Mouse (Mus musculus) neural tube, embryonic 15.5 days (tissue): ENCODE measurements around the gene Abr. TPM values are rescaled to one million over a fixed set of nuclear protein-coding genes. Genes with fewer than 3 reads are reported as not detected.

Experiments
- ATAC-seq: fragments of 200-750 bp; cut with Nextera tagmentation; 2 replicates; pipeline ENCODE4 v1.8.0; 2017; ENCODE audit warnings: mild to moderate bottlenecking, moderate TSS enrichment, moderate library complexity; ENCODE audit not compliant: low FRiP score
- H3K27ac ChIP-seq: fragments of 300-500 bp; sonication (generic); replicated peaks from 2 replicates; pipeline ENCODE4 v1.5.1; 2015; ENCODE audit warnings: mild to moderate bottlenecking, inconsistent platforms
- H3K27me3 ChIP-seq: fragments of 300-500 bp; sonication (generic); replicated peaks from 2 replicates; pipeline ENCODE4 v1.6.1; 2015; ENCODE audit warnings: inconsistent platforms
- H3K36me3 ChIP-seq: fragments of 300-500 bp; sonication (generic); 2 replicates; pipeline ENCODE4 v1.6.1; 2015; ENCODE audit warnings: inconsistent platforms
- H3K4me1 ChIP-seq: fragments of 300-500 bp; sonication (generic); 2 replicates; pipeline ENCODE4 v1.6.1; 2015; ENCODE audit warnings: inconsistent platforms
- H3K4me2 ChIP-seq: fragments of 300-500 bp; sonication (generic); 2 replicates; pipeline ENCODE4 v1.6.1; 2015; ENCODE audit warnings: inconsistent platforms, mild to moderate bottlenecking, moderate library complexity
- H3K4me3 ChIP-seq: fragments of 300-500 bp; sonication (generic); replicated peaks from 2 replicates; pipeline ENCODE4 v1.5.1; 2015; ENCODE audit warnings: mild to moderate bottlenecking, inconsistent platforms
- H3K9ac ChIP-seq: fragments of 300-500 bp; sonication (generic); replicated peaks from 2 replicates; pipeline ENCODE4 v1.6.1; 2015; ENCODE audit warnings: mild to moderate bottlenecking, inconsistent platforms
- H3K9me3 ChIP-seq: fragments of 300-500 bp; sonication (generic); replicated peaks from 2 replicates; pipeline ENCODE4 v1.6.1; 2016; ENCODE audit warnings: inconsistent platforms
- WGBS: fragments of 180-500 bp; shearing (Covaris S2); methylation state at CpG from one replicate; pipeline ENCODE4 v1.1.7; 2015; ENCODE audit warnings: mixed read lengths; 5-methylcytosine and 5-hydroxymethylcytosine counted together
- polyA plus RNA-seq: library from polyadenylated mRNA; unstranded; fragments of >200 nt; fragmentation: Nextera tagmentation; extraction: Ambion mirVana; gene quantifications from 2 replicates; pipeline ENCODE4 v1.2.1, GENCODE M21; 2015

Abr gene
- polyA plus RNA-seq, 1 experiment from 2014 or later: 88.3 TPM

- Histone ChIP-seq H3K27me3 (no peaks in the 10 kb centered on the region), H3K27ac (0 out of 2 replicates have a peak overlapping the region, but pooled peaks have one; percentile 35), H3K36me3 (no peaks in the 10 kb centered on the region), H3K9ac (no peak overlapping the region), H3K4me1 (peaks cover 40% of the 10 kb centered on the region), H3K4me2 (no peak overlapping the region), H3K9me3 (no peaks in the 10 kb centered on the region), H3K4me3 (no peak overlapping the region)
- ATAC-seq: 0 out of 2 replicates have a peak, but pooled peaks have one; percentile 7
- WGBS: 40% methylated on average over 4 of the region's 4 CpGs
Observed at GRCm38 (mm10) chr11:76562165-76562564, 59.9 kb downstream of the Abr start.

DNA sequence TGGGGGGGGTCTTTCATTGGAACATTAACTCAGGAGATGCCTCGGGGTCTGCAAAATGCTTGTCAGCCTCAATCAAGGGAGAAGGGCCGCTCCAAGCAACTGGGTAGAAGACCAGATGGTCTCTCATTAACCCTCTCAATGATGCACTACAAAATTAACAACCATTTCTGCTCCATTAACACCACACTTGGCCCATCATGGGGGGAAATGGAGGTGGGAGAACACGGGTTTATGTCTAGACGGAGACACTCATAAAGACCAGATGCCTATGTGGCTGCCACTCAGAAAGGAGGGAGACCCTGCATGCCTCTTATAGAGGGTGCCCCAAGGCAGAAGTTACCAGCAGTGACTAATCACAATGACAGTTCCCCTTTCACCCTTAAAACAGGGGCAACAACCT, 64.3 kb downstream of the Abr start:
- Histone ChIP-seq H3K27ac (no peak overlapping the region), H3K9me3 (no peaks in the 10 kb centered on the region), H3K4me3 (no peak overlapping the region), H3K9ac (no peak overlapping the region), H3K36me3 (no peaks in the 10 kb centered on the region), H3K4me2 (no peak overlapping the region), H3K4me1 (peaks cover 10% of the 10 kb centered on the region; the same call in 1 of the 2 replicates), H3K27me3 (no peaks in the 10 kb centered on the region)
- WGBS: 38% methylated on average over 4 of the region's 4 CpGs
- peak; percentile 41; the same call in 1 of the 2 replicates for ATAC-seq

- no peak for ATAC-seq
Observed at GRCm38 (mm10) chr11:76548153-76548721, 73.9 kb downstream of the Abr start.

DNA sequence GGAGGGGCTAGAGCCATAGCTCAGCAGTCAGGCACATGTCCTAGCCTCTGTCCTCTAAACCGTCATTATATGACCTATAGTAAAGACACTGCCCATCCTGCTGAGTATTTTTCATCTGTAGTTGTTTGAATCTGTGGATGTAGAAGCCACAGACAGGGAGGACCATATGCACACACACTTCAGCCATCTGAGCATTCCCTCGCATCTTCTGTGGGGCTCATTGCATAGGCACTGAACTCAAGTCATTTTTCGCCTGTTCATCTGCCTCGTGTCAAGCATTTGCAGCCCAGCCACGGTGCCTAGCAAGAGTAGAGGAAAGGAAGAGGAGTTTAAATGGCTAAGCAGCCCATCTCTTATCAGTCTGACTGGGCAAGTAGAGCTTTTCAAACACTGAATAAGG, 74.7 kb downstream of the Abr start:
- Histone ChIP-seq H3K4me1 (no peaks in the 10 kb centered on the region), H3K4me2 (no peak overlapping the region), H3K9me3 (no peaks in the 10 kb centered on the region), H3K9ac (no peak overlapping the region), H3K4me3 (no peak overlapping the region), H3K27me3 (no peaks in the 10 kb centered on the region), H3K27ac (no peak overlapping the region), H3K36me3 (no peaks in the 10 kb centered on the region)
- WGBS: 51% methylated on average over 5 of the region's 5 CpGs
- no peak for ATAC-seq

More at GRCm38 (mm10) chr11:76548153-76548721, 73.9 kb downstream of the Abr start:
- no peaks in the 10 kb centered on the region for H3K36me3 ChIP-seq
- WGBS: 82% methylated on average over 4 of the region's 4 CpGs
- no peaks in the 10 kb centered on the region for H3K4me1 ChIP-seq
- no peak overlapping the region for H3K9ac ChIP-seq
- H3K4me3 ChIP-seq: no peak overlapping the region
- H3K9me3 ChIP-seq: no peaks in the 10 kb centered on the region
- no peak overlapping the region for H3K27ac ChIP-seq
- H3K27me3 ChIP-seq: no peaks in the 10 kb centered on the region
- H3K4me2 ChIP-seq: no peak overlapping the region

DNA sequence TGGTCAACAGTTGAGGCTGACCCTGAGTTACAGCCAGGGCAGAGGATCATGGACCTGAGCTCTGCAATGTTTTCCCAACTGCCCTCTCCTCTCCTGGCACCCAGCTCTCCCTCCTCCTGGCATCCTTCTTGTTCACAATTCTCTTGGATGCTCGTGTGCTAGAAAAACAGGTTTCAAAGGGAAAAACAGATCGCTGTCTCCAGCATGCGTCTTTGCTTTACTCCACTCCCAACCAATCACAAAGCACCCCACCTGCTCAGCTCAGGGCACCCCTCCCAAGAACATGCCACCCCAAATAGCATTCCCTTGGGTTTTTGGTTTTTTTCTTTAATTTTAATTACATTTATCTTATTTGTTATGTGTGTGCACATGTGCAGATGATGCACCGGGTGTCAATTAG, 75.7 kb downstream of the Abr start:
- no peak overlapping the region for H3K4me3 ChIP-seq
- no peaks in the 10 kb centered on the region for H3K36me3 ChIP-seq
- WGBS: 70% methylated on average over 4 of the region's 4 CpGs
- ATAC-seq: no peak
- H3K27me3 ChIP-seq: no peaks in the 10 kb centered on the region
- no peaks in the 10 kb centered on the region for H3K4me1 ChIP-seq
- H3K9me3 ChIP-seq: no peaks in the 10 kb centered on the region
- no peak overlapping the region for H3K4me2 ChIP-seq
- no peak overlapping the region for H3K27ac ChIP-seq
- H3K9ac ChIP-seq: no peak overlapping the region

- Histone ChIP-seq H3K36me3 (no peaks in the 10 kb centered on the region), H3K27ac (no peak overlapping the region), H3K9ac (no peak overlapping the region), H3K9me3 (no peaks in the 10 kb centered on the region), H3K4me1 (no peaks in the 10 kb centered on the region), H3K4me2 (no peak overlapping the region), H3K27me3 (no peaks in the 10 kb centered on the region), H3K4me3 (no peak overlapping the region)
- no peak for ATAC-seq
- 83% methylated on average over 5 of the region's 5 CpGs for WGBS
Observed at GRCm38 (mm10) chr11:76543300-76543699, 78.8 kb downstream of the Abr start.

- H3K9ac ChIP-seq: no peak overlapping the region
- no peak overlapping the region for H3K4me3 ChIP-seq
- H3K36me3 ChIP-seq: no peaks in the 10 kb centered on the region
- H3K27me3 ChIP-seq: no peaks in the 10 kb centered on the region
- H3K9me3 ChIP-seq: no peaks in the 10 kb centered on the region
- no peak overlapping the region for H3K4me2 ChIP-seq
- no peak overlapping the region for H3K27ac ChIP-seq
- ATAC-seq: no peak
- no peaks in the 10 kb centered on the region for H3K4me1 ChIP-seq
- 51% methylated on average over 1 of the region's 1 CpGs for WGBS
Observed at GRCm38 (mm10) chr11:76540973-76541372, 81.1 kb downstream of the Abr start.

DNA sequence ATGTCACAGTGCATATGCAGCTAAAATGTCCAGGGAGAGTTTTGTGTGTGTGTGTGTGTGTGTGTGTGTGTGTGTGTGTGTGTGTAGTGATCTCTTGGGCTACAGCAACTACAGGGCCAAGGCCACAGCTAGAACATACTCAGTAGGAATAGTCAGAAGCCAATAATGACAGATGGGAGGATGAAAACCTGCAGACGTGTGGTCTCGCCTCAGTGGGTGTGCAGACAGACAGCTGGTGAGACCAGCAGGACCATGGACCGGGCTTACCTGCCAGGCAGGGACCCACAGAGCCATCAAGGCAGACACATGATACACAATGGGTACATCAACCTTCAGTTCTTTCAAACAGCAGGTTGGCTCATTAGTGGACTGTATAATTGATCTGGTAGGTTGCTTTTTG, 84.7 kb downstream of the Abr start:
- no peak overlapping the region for H3K9ac ChIP-seq
- 70% methylated on average over 3 of the region's 3 CpGs for WGBS
- no peak overlapping the region for H3K27ac ChIP-seq
- no peaks in the 10 kb centered on the region for H3K9me3 ChIP-seq
- ATAC-seq: no peak
- no peaks in the 10 kb centered on the region for H3K4me1 ChIP-seq
- no peaks in the 10 kb centered on the region for H3K27me3 ChIP-seq
- H3K4me3 ChIP-seq: no peak overlapping the region
- H3K4me2 ChIP-seq: no peak overlapping the region
- H3K36me3 ChIP-seq: no peaks in the 10 kb centered on the region

DNA sequence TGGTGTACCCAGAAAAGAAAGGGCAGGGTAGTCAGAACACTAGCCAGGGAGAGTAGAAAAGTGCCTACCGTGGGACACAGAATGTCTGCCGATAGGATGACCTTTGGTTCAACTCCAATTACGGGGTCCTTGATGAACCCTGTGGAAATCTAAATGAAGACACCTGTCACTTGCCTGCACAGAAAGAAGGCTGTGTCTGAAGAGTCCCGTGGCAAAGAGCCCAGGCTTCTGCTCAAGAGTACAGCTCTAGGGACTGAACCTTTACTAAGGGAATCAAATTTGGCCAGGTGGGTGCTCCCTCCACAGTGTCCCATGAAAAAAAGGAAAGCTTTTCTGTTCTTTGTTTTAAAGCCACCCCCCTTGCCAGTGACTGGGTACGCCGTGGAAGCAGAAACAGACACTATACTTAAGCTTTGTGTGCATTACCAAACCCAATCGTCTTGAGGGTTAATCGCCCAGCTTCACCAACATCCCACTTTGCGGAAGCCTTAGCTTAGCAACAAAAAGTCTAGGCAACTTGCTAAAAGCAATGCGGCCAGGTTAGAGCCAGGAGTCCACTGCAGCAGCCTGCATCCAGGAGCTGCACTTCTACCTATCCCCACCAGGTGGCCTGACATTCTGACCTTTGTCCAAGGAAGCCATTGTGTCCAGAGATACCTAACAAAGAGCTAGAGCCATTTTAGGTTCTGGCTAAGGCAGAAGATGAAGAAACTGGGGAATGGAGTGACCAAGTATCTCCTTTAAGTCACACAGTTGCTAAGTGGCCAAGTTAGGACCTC, 85.3 kb downstream of the Abr start:
- Histone ChIP-seq H3K27me3 (no peaks in the 10 kb centered on the region), H3K4me3 (no peak overlapping the region), H3K27ac (no peak overlapping the region), H3K9ac (no peak overlapping the region), H3K36me3 (no peaks in the 10 kb centered on the region), H3K9me3 (no peaks in the 10 kb centered on the region), H3K4me1 (no peaks in the 10 kb centered on the region), H3K4me2 (no peak overlapping the region)
- WGBS: 82% methylated on average over 10 of the region's 10 CpGs
- ATAC-seq: no peak

- Histone ChIP-seq H3K4me3 (no peak overlapping the region), H3K9ac (no peak overlapping the region), H3K4me1 (peaks cover 12% of the 10 kb centered on the region), H3K36me3 (no peaks in the 10 kb centered on the region), H3K27ac (no peak overlapping the region), H3K4me2 (no peak overlapping the region), H3K27me3 (no peaks in the 10 kb centered on the region), H3K9me3 (no peaks in the 10 kb centered on the region)
- WGBS: 90% methylated on average over 7 of the region's 7 CpGs
- ATAC-seq: no peak
Observed at GRCm38 (mm10) chr11:76532001-76532400, 90.1 kb downstream of the Abr start.

DNA sequence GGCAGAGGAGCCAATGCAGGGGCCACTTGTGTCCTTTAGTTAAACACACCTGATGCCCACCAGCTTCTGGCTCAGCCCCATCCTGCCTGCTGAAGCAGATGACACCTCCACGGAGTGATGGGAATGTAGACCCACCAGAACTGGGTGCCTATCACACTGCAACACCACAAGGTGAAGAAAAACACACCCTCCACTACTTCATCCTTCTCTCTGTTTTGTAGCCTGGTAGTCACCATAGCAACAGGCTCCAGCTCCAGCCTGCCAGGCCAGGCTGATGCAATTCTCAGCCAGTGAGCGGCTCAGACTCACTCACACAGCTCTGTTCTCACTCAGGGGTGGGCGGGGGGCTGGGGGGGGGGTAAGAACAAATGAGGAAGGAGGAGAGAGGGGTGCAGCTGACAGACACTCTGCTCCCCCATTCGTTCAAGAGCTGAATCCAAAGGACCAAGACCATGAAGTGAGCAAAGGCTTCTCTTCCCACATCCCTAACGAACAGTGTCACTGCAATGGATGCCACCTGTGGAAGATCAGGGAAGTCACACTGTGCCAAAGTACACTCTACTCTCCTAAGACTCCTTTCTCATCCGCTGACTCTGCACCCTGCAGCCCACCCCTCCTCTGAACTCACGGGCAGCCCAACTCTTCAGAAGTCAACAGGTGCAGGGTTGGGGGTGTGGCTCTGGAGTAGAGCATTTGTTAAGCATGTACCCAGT, 91.0 kb downstream of the Abr start:
- Histone ChIP-seq H3K27ac (no peak overlapping the region), H3K9me3 (no peaks in the 10 kb centered on the region), H3K4me2 (no peak overlapping the region), H3K36me3 (no peaks in the 10 kb centered on the region), H3K4me1 (peaks cover 14% of the 10 kb centered on the region), H3K9ac (no peak overlapping the region), H3K27me3 (no peaks in the 10 kb centered on the region), H3K4me3 (no peak overlapping the region)
- ATAC-seq: peak; percentile 73; the same call in 1 of the 2 replicates
- WGBS: 45% methylated on average over 7 of the region's 7 CpGs
